Mouse (Mus musculus): ENCODE measurements around the gene Gm5592.
"Not testable (repeated sequence)": the region's sequence is repeated elsewhere in the genome, so short reads cannot be mapped to it uniquely, and the experiment has no call there.

Gene Gm5592

GRCm38 (mm10) chr7:41153541-41153940 lies at the start of gene Gm5592:
TSS of gene Gm5592 (plus strand) at chr7:41153841.
- not testable (repeated sequence) for DNase-seq (ENCODE audit: low spot score)

- not testable (repeated sequence) for DNase-seq (ENCODE audit: low spot score)
These were observed 2.2 kb downstream of the Gm5592 start for GRCm38 (mm10) chr7:41155806-41156205.

GRCm38 (mm10) chr7:41157879-41158278 lies 4.2 kb downstream of the Gm5592 start:
- not testable (repeated sequence) for DNase-seq (ENCODE audit: low spot score)

GRCm38 (mm10) chr7:41158562-41158961 lies 4.9 kb downstream of the Gm5592 start:
- not testable (repeated sequence) for DNase-seq (ENCODE audit: low spot score)

- DNase-seq (ENCODE audit: low spot score): no peak
These were observed 40.0 kb downstream of the Gm5592 start for GRCm38 (mm10) chr7:41193671-41194070.
